Mouse (Mus musculus): ENCODE measurements at regions not wholly inside any gene's neighbourhood (a gene's known extent, or its start where the extent isn't known, plus 50 kb on each side); places are given as distances from the start of the nearest gene placed in this dataset.

GRCm38 (mm10) chr8:8044926-8045325 is 616.1 kb downstream of the Efnb2 start:
- no peaks in the 10 kb centered on the region for H3K9me3 ChIP-seq (replicated peaks; ENCODE audit: insufficient read depth, low read length)
- H3K4me1 ChIP-seq (ENCODE audit: control insufficient read depth in 1 of 2, insufficient read depth in 2 of 2, low read length in 2 of 2): no peaks in the 10 kb centered on the region
- no peak for DNase-seq (ENCODE audit: low read depth, low spot score)
- H3K36me3 ChIP-seq (ENCODE audit: control insufficient read depth in 1 of 2, insufficient read depth in 2 of 2, low read length in 2 of 2): no peaks in the 10 kb centered on the region
- no peaks in the 10 kb centered on the region for H3K79me2 ChIP-seq (ENCODE audit: control insufficient read depth, insufficient read depth, low read length, poor library complexity)
- H3K9ac ChIP-seq (ENCODE audit: control insufficient read depth, low read depth, low read length, poor library complexity, severe bottlenecking): no peak overlapping the region
- no peak overlapping the region for H3K27ac ChIP-seq (ENCODE audit: control insufficient read depth, low read depth, low read length)
- TF ChIP-seq ZKSCAN1 (IDR thresholded peaks at IDR 0.05; ENCODE audit: low read depth, low read length) (no peak), MYC (IDR thresholded peaks at IDR 0.05; ENCODE audit: low read depth, low read length) (no peak), RCOR1 (IDR thresholded peaks at IDR 0.05; ENCODE audit: low read depth, low read length) (no peak), UBTF (IDR thresholded peaks at IDR 0.05; ENCODE audit: borderline replicate concordance, insufficient read depth, low read depth, low read length) (no peak), GATA1 (IDR thresholded peaks at IDR 0.05; ENCODE audit: low read depth, low read length) (no peak), E2F4 (IDR thresholded peaks at IDR 0.05; ENCODE audit: borderline replicate concordance, low read depth, low read length) (no peak), MAFK (IDR thresholded peaks at IDR 0.05; ENCODE audit: borderline replicate concordance, low read depth, low read length) (no peak), RAD21 (IDR thresholded peaks at IDR 0.05; ENCODE audit: low read depth, low read length) (no peak), ELF1 (IDR thresholded peaks at IDR 0.05; ENCODE audit: low read depth, low read length) (no peak), POLR2A (IDR thresholded peaks at IDR 0.05; ENCODE audit: control insufficient read depth in 1 of 2, insufficient read depth in 1 of 2, low read depth in 1 of 2, low read length in 2 of 2, poor library complexity in 1 of 2) (no peak), ZMIZ1 (IDR thresholded peaks at IDR 0.05; ENCODE audit: low read depth, low read length) (no peak), USF1 (IDR thresholded peaks at IDR 0.05; ENCODE audit: low read depth, low read length) (no peak), ETS1 (IDR thresholded peaks at IDR 0.05; ENCODE audit: low read depth, low read length) (no peak), BHLHE40 (IDR thresholded peaks at IDR 0.05; ENCODE audit: borderline replicate concordance, low read depth, low read length) (no peak), TAL1 (IDR thresholded peaks at IDR 0.05; ENCODE audit: low read length) (no peak)
- no peaks in the 10 kb centered on the region for H3K27me3 ChIP-seq (ENCODE audit: control insufficient read depth in 1 of 2, insufficient read depth in 2 of 2, low read length in 2 of 2)
- no peak overlapping the region for H3K4me3 ChIP-seq (ENCODE audit: control insufficient read depth in 1 of 2, insufficient read depth in 1 of 2, low read depth in 2 of 2, low read length in 2 of 2)

GRCm38 (mm10) chr8:8044296-8044695 is 616.7 kb downstream of the Efnb2 start:
- Histone ChIP-seq H3K9ac (ENCODE audit: control insufficient read depth, low read depth, low read length, poor library complexity, severe bottlenecking) (no peak overlapping the region), H3K4me1 (ENCODE audit: control insufficient read depth in 1 of 2, insufficient read depth in 2 of 2, low read length in 2 of 2) (no peaks in the 10 kb centered on the region), H3K9me3 (replicated peaks; ENCODE audit: insufficient read depth, low read length) (no peaks in the 10 kb centered on the region), H3K27ac (ENCODE audit: control insufficient read depth, low read depth, low read length) (no peak overlapping the region), H3K27me3 (ENCODE audit: control insufficient read depth in 1 of 2, insufficient read depth in 2 of 2, low read length in 2 of 2) (no peaks in the 10 kb centered on the region), H3K36me3 (ENCODE audit: control insufficient read depth in 1 of 2, insufficient read depth in 2 of 2, low read length in 2 of 2) (no peaks in the 10 kb centered on the region), H3K79me2 (ENCODE audit: control insufficient read depth, insufficient read depth, low read length, poor library complexity) (no peaks in the 10 kb centered on the region), H3K4me3 (ENCODE audit: control insufficient read depth in 1 of 2, insufficient read depth in 1 of 2, low read depth in 2 of 2, low read length in 2 of 2) (no peak overlapping the region)
- no peak for TF ChIP-seq USF2 (IDR thresholded peaks at IDR 0.05; ENCODE audit: borderline replicate concordance in 1 of 2, insufficient read depth in 1 of 2, low read depth in 1 of 2, low read length in 2 of 2)
- TF ChIP-seq TCF12 (IDR thresholded peaks at IDR 0.05; ENCODE audit: low read depth, low read length): no peak
- no peak for TF ChIP-seq UBTF (IDR thresholded peaks at IDR 0.05; ENCODE audit: borderline replicate concordance, insufficient read depth, low read depth, low read length)
- no peak for TF ChIP-seq CTCF (IDR thresholded peaks at IDR 0.05 in 2 of 3, conservative IDR thresholded peaks at IDR 0.05 in 1 of 3; ENCODE audit: control insufficient read depth in 1 of 3, insufficient read depth in 1 of 3, low read depth in 2 of 3, low read length in 3 of 3, poor library complexity in 1 of 3, severe bottlenecking in 1 of 3)
- TF ChIP-seq JUND (IDR thresholded peaks at IDR 0.05; ENCODE audit: low read depth, low read length): no peak
- no peak for TF ChIP-seq POLR2A (IDR thresholded peaks at IDR 0.05; ENCODE audit: control insufficient read depth in 1 of 2, insufficient read depth in 1 of 2, low read depth in 1 of 2, low read length in 2 of 2, poor library complexity in 1 of 2)
- TF ChIP-seq MXI1 (IDR thresholded peaks at IDR 0.05; ENCODE audit: low read depth, low read length): no peak
- TF ChIP-seq POLR2AphosphoS5 (IDR thresholded peaks at IDR 0.05; ENCODE audit: borderline replicate concordance, low read depth, low read length): no peak
- TF ChIP-seq MAFK (IDR thresholded peaks at IDR 0.05; ENCODE audit: borderline replicate concordance, low read depth, low read length): no peak
- no peak for TF ChIP-seq MYC (IDR thresholded peaks at IDR 0.05; ENCODE audit: low read depth, low read length)
- no peak for TF ChIP-seq NELFE (IDR thresholded peaks at IDR 0.05; ENCODE audit: low read depth, low read length)
- TF ChIP-seq CHD2 (IDR thresholded peaks at IDR 0.05; ENCODE audit: low read length): no peak
- no peak for TF ChIP-seq ZNF384 (IDR thresholded peaks at IDR 0.05; ENCODE audit: low read depth, low read length)
- no peak for TF ChIP-seq ZKSCAN1 (IDR thresholded peaks at IDR 0.05; ENCODE audit: low read depth, low read length)
- no peak for TF ChIP-seq RAD21 (IDR thresholded peaks at IDR 0.05; ENCODE audit: low read depth, low read length)
- no peak for DNase-seq (ENCODE audit: low read depth, low spot score)
